Mouse (Mus musculus): Measurements from ENCODE around the gene Dxo. TPM values are rescaled to one million over a fixed set of nuclear protein-coding genes. Genes with fewer than 3 reads are reported as not detected.
"Not testable (repeated sequence)": the region's sequence is repeated elsewhere in the genome, so short reads cannot be mapped to it uniquely, and the experiment has no call there.

Dxo gene
- total RNA-seq, 2 experiments from 2014 or later = 20.4 to 22.6 TPM

DNA sequence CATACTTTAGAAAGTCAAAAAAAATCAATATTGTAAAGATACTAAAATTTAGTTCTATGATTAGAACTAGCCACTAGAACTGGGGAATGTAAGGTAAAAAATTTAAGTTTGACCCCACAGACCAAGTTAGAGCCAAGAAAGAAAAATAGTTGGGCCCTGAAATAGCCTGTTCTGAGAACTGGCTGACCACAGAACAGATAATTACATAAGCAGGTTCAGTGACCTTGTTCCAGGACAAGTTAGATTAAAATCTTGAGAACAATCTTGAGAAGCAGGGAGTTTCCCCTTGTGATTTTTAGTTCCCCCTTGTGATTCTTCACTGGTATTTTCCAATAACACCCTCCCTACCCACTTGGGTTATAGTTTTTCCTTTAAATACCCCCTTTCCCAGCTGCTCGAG lies 6.0 kb upstream of the Dxo start:
- DNase-seq (ENCODE audit: low spot score in 2 of 2) = not testable (repeated sequence)

DNA sequence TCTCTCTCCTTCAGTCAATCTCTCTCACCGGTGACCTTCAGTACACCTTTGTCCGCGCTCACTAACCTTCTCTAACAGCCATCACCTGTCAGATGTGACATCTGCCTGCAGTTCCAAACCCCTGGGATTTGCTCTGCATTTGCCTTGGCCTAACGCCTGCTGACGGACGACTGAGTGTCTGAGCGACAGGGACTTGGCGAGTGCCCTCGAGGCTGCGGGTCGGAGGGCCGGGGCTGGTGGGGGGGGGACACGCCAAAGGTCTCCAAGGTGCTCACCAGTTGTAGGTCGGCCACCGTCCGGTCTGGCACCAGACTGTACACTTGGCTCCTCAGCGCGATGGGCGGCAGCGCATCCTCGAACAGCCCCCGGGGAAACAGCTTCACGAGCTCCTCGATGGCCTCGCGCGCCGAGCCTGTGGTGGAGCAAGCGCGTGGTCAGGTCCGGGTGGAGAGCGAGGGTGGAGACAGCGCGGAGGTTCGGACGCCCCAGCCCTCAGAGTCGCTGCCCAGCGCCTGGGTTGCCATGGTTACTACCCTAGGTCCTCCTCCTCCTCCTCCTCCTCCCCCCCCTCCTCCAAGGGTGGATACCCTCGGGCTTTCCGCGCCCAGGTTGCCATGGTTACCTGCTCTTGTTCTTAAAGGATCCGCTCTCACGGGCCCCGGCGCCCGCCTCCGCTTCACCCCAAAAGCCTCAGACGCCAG lies 514 bp upstream of the Dxo start:
- DNase-seq (ENCODE audit: low spot score in 2 of 2) = no peak

DNA sequence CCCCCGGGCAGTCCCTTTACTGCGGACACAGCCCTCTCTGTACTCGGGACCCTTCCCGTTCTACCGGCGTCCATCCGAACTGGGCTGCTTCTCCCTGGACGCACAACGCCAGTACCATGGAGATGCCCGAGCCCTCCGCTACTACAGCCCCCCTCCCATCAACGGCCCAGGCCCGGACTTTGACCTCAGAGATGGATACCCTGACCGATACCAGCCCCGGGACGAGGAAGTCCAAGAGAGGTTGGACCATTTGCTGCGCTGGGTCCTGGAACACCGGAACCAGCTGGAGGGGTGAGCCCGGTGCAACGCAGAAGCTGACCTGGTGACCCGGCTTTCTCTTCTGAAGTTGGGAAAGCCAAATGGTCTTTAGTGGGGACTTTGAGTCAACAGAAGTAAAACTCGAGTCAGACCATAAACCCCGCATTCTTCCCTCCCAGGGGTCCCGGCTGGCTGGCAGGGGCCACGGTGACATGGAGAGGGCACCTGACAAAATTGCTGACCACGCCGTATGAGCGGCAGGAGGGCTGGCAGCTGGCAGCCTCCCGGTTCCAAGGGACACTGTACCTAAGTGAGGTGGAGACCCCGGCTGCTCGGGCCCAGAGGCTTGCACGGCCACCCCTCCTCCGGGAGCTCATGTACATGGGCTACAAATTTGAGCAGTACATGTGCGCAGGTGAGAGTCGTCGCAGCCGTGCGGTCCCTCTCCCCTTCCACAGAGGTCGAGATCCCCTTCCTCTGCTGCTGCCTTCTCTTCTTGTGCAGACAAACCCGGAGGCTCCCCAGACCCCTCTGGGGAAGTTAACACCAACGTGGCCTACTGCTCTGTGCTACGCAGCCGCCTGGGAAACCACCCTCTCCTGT lies 875 bp downstream of the Dxo start:
- DNase-seq (ENCODE audit: low spot score in 2 of 2) = no peak

DNA sequence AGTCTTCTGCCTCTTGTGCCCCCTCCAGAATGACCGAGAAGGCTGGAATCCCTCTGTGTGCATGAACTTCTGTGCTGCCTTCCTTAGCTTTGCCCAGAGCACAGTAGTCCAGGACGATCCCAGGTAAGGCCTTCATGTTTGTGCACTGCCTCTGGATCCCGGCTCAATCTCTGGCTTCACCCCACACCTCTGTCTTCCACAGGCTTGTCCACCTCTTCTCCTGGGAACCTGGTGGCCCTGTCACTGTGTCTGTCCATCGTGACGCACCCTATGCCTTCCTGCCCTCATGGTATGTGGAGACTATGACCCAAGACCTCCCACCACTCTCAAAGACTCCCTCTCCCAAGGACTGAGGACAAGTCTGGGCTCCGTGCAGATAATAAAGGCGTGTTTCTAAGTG lies 2.0 kb downstream of the Dxo start:
- DNase-seq (ENCODE audit: low spot score in 2 of 2) = no peak

GRCm38 (mm10) chr17:34840736-34841307 lies 4.0 kb downstream of the Dxo start:
- no peak for DNase-seq (ENCODE audit: low spot score in 2 of 2)

GRCm38 (mm10) chr17:34844884-34845283 lies 8.1 kb downstream of the Dxo start:
- DNase-seq (ENCODE audit: low spot score in 2 of 2) = no peak

DNA sequence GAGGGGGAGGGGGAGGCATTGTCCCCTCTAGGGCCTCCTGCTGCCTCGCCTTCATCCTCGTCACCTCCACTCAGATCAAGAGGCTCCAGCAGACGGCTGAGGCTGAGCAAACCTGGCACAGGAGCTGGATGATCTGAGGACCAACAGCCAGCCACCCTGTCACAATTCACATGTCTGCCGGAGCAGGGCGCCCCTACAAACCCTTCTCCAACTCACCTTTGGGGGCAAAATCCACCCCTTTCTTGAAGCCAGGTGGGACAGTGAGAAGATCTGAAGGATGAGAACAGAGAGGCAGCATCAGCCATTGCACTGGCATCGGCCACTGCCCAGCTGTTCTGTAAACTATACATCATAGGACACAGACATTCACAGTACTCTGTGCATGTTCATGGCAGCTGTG lies 10.4 kb downstream of the Dxo start:
- peak in 1 of 2 experiments; percentile 5 for DNase-seq (ENCODE audit: low spot score in 2 of 2)

DNA sequence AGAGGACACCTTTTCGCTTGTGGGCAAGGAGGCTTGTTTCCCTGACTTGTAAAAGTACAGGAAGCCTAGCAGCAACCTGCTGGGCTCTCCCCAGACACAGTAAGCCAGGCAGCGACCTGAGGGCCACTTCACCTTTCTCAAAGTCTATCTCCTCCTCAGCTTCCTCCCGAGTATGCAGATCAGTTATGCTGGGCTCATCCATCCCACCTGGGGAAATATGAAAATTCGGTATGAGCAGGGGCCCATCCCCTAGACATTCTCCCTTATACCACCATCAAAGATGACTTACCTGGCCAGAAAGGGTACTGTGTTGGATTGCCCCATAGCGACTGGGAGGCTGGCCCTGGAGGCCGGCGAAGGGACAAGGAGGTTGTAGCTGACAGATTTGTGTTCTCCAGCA lies 10.8 kb downstream of the Dxo start:
- peak in 1 of 2 experiments; percentile 6 for DNase-seq (ENCODE audit: low spot score in 2 of 2)

GRCm38 (mm10) chr17:34849722-34850516 lies 13.1 kb downstream of the Dxo start, which contains the start of the genes Skiv2l and Nelfe:
TSS of gene Skiv2l (minus strand) at chr17:34850210.
TSS of gene Nelfe (plus strand) at chr17:34850391.
- peak; percentile 94 to 98 for DNase-seq (ENCODE audit: low spot score in 2 of 2)

DNA sequence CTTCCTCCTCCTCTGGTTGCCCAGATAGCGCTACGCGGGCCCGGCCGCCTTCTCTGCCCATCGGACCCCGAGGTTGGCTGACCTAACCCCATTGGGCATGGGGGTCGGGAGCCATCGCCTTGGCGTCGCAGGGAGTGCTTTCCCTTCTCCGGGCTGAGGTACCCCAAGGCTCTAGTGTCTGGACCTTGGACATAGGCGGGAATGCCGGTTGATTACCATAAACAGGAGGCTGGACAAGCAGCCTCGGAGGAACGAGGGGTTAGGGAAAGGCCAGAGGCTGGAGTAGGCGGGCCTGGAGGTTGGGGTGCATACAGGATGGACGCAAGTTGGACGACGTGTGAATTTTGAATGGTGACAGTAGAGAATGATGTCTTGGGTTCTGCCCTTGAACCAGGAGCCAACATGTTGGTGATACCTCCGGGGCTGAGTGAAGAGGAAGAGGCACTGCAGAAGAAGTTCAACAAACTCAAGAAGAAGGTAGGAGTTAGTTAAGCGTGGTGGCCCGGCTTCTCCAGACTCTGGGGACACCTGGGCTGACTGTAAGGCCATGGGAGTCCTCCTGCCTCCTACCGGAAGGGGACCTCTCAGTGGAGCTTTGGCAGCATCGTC lies 13.8 kb downstream of the Dxo start:
- DNase-seq (ENCODE audit: low spot score in 2 of 2) = no peak

- no peak for DNase-seq (ENCODE audit: low spot score in 2 of 2)
These were observed 16.7 kb downstream of the Dxo start for GRCm38 (mm10) chr17:34853511-34853910.

GRCm38 (mm10) chr17:34854761-34855160 lies 17.9 kb downstream of the Dxo start:
- no peak for DNase-seq (ENCODE audit: low spot score in 2 of 2)

- DNase-seq (ENCODE audit: low spot score in 2 of 2) = peak in 1 of 2 experiments; percentile 55
These were observed 19.0 kb downstream of the Dxo start for GRCm38 (mm10) chr17:34855825-34856224.

DNA sequence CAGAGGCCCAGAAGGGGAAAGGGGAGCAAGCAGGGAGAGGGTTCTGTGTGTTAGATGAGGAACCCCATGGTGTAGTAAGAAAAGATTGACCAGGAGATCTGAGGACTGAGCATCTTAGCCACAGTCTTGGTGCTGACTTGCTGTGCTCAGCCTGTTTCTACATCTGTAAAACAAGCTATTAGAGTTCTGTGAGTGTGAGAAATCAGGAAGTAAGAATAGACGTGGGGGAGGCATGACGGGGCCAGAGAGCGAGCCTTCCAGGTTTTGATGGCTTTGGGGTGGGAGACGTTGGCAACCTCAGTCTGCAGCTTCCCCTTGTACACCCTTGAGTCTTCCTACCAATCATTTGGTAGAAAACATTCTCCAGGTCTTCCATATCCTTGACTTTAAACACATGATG lies 21.9 kb downstream of the Dxo start:
- no peak for DNase-seq (ENCODE audit: low spot score in 2 of 2)

DNA sequence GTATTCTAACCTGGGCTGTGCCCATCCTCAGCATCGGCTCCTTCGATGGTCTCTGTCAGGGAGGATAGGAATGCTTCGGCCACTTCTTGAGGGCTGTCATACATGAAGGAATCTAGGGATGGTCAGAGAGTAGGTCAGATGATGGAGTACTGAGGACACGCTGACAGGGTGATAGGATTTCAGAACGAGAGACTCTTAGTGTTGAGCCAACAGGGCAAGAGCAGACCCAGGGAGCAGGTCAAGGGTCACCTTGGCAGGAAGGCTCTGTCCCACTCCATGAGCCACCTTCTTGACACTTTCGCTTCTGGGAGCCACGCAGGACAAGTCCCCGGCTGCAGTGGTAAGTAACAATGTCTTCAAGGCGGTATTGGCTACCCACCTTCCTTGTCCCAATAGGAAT lies 23.7 kb downstream of the Dxo start:
- no peak for DNase-seq (ENCODE audit: low spot score in 2 of 2)

GRCm38 (mm10) chr17:34861704-34862415 lies 25.0 kb downstream of the Dxo start:
- DNase-seq (ENCODE audit: low spot score in 2 of 2) = no peak

DNA sequence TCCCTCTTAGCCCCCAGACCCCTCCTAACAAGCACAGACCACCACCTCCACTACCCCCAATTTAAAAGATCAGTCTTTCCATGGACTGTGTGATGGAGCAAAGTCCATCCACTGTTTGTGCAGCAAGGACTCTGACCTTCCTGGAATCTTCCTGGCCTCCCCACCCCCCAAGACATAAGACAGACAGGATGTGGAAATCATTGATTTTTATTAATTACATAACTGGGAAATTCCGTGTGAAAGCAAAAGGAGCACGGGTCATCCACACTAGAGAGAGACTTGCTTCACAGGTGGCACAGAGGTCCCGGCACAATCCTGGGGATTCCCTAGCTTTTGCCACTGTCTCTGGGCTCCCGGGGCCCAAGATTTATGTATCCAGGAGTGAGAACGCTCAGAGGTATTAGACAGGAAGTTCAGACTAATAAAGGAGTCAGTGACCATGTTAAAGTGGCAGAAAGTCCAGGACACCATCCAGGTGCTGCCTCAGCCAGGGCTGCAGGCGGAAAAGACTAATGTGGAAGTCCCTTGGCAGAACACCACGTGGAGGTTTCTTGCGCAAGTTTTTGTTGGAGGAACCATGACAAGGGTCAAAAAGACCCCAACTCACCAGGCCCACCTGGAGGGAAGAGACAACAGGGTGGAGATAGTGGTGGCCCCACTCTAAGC lies 25.7 kb downstream of the Dxo start, which contains the start of gene Cfb:
Gene Cfb (minus strand): TSS at position 103 of the 666 bp plus-strand sequence.
- no peak for DNase-seq (ENCODE audit: low spot score in 2 of 2)

DNA sequence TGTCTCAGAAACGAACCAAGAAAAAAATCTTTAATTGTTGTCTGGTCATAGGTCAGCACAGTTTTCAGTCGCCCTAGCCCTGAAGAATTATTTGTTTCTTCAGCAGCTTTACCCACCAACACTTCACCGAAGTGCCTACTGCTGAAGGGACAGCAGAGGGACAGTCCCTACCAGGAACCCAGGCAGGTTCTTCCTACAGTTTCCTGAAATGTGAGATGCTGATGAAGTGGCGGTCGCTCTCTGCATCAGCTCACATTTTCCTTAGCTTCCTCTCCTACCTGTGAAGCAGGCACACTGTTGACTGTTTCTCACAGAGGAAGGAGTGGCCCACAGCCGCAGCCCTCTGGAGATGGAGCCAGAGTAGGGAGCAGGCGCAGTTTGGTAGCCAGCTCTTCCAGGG lies 29.2 kb downstream of the Dxo start:
- no peak for DNase-seq (ENCODE audit: low spot score in 2 of 2)

DNA sequence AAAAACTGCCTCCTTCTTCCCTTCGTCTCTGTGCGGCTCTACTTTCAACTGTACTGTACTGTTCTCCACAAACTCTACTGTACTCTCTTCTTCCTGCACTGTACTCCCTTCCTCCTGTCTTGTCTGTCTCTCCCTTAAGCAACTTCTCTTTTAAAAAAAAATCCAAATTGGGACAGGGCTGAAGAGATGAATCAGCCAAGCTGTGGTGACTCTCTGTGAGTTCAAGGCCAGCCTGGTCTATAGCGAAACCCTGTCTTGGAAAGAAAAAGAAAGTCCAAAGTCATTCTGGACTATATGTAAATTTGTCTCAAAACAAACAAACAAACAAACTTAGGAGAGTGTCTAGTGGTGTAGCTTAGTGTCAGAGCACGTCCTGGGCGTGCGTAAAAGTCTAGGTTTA lies 37.5 kb downstream of the Dxo start:
- DNase-seq (ENCODE audit: low spot score in 2 of 2) = no peak

All from gastrocnemius, postnatal 4 days (tissue).